Mouse (Mus musculus) heart, postnatal 4 days (tissue): ENCODE data around the gene Fcho2. TPM values are rescaled to one million over a fixed set of nuclear protein-coding genes. Genes with fewer than 3 reads are reported as not detected.
A peak's percentile ranks its signal among the peaks of the same experiment; 100 is the strongest.
"Not testable (repeated sequence)": the region's sequence is repeated elsewhere in the genome, so short reads cannot be mapped to it uniquely, and the experiment has no call there.

ENCODE experiments used
- DNase-seq: peaks from one replicate; pipeline ENCODE4 v3.0.0; 2021
- total RNA-seq, 2 experiments: library from RNA; stranded (reverse); gene quantifications; 2 replicates each; pipeline ENCODE4 v1.2.3; 2021

Gene Fcho2
- total RNA-seq: 10 to 100 TPM; 35.3 to 36.0 TPM

DNA sequence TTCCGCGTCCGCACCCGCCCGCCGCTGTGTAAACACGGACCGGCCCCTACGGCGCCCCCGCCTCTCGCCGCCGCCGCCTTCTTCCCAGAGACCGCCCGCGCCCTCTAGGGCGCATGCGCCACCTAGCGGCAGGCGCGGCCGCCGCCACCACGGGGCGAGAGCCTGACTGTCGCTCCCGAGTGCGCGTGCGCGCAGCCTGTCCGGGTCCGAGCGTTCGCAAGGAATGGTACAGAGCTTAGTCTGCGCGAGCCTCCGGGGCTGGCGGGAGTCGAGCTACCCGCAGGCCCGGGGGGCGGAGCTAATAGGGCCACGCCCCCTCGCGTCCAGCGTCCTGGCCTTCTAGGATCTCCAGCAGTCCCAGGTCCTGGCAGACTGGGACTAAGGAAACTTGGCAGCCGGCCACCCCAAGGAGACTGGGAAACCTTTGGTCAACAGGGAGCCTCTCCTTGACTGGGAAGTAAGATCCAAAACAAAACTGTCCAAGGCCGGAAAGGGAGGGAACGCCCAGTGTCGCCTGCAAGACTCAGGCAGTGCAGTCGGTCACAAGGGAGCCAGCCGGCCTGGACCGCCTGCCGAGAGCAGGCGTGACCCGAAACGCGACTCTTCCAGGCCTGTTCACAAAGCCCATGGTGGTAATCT lies at the start of gene Fcho2:
Gene Fcho2 (minus strand): TSS at position 303 of the 639 bp plus-strand sequence.
- peak; percentile 99 for DNase-seq

DNA sequence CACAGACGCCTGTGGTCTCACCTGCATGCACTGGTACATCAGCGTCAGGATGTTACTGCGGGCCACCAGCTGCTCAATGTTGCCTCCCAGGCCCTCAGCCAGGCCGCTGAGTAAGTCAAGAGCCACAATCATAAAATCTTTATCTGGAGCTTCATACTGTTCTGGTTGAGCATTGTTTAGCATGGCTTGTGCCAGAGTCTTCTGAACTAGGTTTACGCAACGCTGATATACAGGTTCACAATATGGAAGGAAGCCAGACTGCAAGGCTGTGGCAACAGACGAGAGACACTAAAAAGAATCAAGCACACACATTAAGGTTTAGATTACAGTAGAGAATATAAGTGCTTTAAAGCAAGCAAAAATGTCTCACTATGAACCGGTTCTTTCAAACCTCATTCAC lies 40.0 kb upstream of the Fcho2 start:
- no peak for DNase-seq

DNA sequence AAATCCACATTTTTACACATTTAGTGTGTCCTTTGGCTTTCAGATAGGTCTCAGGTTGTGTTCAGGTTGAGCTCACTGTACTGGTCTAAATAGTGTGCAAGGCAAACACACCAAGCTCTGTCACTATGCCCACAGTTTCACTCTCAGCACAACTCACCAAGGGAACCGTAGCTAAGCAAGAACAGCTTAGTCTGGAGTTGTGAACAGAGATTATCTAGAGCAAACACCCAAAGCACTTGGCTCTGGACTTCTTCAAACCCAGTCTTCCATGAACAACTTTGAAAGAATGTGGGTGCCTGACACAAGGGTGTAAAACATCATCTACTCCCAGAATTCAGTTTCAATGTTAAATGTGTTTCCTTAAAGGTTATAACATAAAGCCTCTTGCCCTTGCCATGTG lies 30.5 kb upstream of the Fcho2 start:
- DNase-seq: no peak

DNA sequence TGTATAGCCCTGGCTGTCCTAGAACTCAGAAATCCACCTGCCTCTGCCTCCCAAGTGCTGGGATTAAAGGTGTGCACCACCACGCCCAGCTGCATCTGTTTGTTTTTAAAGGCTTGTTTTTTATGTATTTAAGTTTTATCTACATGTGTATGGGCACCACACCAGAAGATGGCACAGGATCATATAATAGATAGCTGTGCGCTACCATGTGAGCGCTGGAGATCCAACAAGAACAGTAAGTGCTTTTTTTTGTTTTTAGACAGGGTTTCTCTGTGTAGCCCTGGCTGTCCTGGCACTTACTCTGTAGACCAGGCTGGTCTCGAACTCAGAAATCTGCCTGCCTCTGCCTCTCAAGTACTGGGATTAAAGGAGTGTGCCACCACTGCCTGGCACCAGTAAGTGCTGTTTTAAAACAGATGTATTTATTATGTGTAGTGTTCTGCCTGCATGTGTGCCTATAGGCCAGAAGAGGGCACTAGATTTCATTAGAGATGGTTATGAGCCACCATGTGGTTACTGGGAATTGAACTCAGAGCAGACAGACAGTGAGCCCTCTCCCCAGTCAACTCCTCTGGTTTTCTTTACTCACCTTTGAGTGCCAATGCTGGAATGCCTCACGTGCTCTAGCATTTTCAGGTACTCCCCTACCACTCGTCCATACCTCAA lies 21.3 kb upstream of the Fcho2 start:
- DNase-seq: no peak

DNA sequence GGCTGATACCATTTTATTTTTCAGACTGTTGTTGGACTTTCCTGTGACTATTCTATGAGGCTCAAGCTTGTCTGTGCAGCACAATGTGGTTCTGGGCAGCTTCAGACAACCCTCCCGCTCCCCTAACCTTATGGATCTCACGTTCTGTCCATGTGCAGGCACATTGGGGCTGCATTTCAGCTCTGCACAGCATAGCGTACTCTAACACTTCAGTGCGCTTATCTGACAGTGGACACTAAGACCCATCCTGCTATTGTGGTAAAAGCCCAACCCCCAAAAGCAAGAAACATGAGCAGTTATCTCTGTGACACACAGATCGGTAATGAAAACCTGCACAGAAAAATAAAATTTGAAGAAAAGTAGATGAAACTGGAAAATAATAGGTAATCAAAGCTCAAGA lies 20.5 kb upstream of the Fcho2 start:
- no peak for DNase-seq

DNA sequence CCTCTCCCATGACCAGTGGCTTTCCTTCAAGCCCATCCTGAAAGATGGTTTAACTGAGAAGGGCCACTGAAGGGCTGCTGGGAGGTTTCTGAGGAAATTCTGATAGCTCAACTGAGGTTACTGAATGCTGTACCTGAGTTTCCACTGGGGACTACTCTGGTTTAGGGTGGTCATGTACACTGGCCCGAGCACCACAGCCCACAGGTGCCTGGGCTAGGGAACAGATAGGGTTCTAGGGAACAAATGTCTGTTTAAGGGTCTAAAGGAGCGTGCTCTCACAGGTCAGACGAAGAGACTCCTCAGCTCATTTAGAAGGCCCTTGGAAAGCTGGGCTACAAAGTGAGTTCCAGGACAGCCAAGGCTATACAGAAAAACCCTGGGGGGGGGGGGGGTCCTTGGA lies 19.5 kb upstream of the Fcho2 start:
- no peak for DNase-seq

DNA sequence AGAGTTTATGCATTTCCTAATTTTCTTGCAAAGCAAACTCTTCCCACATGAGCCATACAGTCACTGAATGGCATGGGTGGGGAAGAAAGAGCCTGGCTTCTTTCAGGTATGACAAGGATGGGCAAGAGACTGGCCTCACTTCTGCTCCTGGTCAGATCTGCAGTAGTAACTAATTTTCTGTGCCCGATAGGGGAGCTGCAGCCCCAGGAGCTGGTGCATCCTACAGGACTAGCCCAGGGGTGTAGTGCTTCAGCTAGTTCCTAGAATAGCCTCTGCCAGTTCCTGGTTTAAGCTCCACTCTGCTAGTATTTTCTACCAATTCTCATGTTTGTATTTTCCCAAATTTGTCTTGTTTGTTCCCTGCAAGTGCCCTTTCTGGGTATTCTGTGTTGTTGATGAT lies 18.9 kb upstream of the Fcho2 start:
- no peak for DNase-seq

DNA sequence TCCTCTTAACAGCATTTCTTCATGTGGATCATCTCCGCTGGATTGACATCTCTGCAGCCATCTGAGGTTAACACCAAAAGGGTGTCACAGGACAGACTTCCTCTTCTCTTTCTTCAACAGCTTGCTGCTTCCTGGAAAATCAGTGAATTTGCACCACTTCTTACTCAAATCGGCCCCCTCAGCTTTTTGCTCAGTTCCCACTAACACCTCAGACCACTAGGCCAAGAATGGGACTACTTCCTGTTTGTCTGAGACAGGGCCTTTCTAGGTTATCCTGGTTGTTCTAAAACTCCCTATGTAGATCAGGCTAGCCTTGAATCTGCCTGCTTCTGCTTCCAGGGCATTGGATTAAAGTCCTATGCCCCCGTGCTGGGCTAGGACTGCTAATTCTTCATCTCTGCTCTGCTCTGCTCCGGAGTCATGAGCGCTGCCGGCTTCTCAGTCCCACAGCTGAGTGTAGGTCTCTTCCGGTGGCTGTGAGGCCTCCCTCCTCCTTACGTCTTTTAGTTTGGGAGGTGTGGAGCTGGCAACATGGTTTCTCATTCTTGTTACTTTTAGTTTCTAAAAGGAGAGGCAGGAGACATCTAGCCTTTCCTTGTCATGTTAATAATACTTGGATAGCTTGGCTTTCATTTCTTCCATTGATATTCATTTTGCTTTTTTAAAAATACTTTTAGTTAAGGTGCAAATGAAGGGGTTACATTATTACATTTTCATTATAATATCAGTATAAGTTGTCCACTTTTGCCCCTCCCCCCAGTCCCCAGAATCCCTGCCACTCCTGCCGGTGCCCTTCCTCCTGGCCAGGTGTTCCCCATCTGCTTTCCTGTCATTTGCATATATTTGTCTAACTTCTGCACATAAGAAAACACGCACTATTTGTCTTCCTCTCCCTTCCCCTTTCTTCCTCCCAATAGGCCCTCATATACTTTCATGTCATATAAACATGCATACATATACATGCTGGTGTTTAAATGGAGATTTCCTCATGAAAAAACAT lies 17.5 kb upstream of the Fcho2 start:
- no peak for DNase-seq

DNA sequence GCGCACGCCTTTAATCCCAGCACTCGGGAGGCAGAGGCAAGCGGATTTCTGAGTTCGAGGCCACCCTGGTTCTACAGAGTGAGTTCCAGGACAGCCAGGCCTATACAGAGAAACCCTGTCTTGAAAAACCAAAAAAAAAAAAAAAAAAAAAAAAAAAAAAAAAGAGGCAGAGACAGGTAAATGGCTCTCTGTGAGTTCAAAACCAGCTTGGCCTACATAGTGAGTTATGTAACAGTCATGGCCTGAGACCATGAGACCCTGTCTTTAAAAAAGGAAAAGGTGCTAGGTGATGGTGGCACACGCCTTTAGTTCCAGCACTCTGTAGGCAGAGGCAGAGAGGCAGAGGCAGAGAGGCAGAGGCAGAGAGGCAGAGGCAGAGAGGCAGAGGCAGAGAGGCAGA lies 13.8 kb upstream of the Fcho2 start:
- not testable (repeated sequence) for DNase-seq

DNA sequence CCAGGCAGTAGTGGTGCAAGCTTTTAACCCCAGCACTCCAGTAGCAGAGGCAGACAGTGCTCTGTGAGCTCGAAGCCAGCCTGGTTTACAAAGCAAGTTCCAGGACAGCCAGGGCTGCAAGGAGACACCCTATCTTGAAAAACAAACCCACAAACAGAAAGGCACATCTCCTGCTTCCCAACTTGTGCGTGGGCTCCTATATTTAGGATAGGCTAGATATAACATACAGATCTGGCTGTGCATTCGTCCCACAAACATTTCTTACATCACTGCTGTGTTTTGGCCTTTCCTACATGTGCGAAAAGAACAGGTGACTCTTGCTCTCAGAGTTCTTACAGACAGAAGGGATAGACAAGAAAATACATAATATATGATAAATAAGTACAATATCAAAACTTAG lies 10.3 kb upstream of the Fcho2 start:
- DNase-seq: no peak

DNA sequence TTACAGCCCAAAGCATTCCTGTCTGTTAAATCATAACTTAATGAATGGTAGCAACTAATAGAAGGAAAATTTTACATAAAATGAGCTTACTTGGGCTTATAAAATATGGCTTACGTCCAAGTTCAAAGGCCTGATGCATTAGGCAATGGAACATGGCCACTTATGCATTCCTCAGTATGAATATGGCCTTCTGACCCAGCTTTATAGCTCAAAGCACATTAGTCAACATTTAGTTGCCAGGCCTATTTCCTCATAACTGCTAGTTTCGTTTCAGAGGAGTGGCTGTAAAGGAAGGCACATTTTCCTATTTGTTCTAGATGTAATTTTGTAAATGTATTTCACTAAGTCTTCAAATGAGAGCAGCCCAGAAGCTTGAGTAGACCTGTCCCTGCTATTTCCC lies 3.8 kb upstream of the Fcho2 start:
- no peak for DNase-seq

DNA sequence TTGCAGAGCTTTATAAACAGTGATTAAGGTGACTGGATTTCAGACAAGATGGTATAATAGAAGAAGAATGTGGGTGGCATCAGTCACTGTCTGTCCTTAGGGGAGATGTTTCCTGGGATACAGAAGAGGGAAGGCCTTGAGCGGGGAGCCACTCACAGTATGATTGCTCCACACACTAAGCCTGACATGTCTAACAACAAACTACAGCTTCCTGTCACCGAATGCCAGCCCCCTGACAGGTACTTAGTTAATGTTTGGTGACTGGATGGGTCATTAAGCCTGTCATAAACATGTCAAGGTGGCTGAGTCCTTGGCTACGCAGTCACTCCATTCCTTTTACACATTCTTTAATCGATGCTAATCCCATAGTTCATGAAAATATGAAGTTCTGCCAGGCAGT lies 3.0 kb upstream of the Fcho2 start:
- no peak for DNase-seq

DNA sequence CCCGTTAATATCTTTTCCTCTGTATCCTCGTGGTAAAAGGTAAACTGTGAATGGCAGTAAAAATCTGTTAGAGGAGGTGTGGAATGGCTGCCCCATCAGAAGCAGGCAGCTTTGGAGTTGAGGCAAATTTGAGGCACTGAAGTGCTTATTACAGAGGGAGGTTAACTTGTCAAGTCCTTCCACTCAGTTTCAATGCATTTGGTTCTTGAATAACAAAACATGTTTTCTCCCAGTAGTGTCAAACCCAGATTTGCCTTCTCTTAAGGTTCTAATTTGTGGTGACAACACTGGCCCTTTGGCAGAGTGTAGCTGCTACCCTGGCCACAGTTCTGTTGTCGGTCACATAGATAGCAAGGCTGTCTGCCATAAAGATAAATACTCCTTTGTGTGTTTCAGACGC lies 2.5 kb upstream of the Fcho2 start:
- DNase-seq: no peak

DNA sequence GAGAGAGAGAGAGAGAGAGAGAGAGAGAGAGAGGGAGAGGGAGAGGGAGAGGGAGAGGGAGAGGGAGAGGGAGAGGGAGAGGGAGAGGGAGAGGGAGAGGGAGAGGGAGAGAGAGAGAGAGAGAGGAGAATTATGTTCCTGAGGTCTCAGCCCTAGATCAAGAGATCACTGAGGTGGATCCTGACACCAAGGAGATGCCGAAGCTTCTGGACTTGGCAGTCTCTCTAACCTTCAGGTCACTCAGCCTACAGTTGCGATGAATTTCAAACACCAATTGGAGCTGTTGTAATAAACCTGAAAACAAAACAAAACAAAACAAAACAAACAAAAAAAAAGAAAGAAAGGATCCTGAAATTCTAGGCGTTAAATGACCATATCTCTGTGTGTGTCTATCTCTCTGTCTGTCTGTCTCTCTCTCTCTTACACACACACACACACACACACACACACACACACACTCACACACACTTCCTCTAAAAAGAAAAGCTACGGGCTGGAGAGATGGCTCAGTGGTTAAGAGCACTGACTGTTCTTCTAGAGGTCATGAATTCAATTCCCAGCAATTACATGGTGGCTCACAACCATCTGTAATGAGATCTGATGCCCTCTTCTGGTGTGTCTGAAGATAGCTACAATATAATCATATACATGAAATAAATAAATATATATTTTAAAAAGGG lies 1.9 kb upstream of the Fcho2 start:
- not testable (repeated sequence) for DNase-seq

DNA sequence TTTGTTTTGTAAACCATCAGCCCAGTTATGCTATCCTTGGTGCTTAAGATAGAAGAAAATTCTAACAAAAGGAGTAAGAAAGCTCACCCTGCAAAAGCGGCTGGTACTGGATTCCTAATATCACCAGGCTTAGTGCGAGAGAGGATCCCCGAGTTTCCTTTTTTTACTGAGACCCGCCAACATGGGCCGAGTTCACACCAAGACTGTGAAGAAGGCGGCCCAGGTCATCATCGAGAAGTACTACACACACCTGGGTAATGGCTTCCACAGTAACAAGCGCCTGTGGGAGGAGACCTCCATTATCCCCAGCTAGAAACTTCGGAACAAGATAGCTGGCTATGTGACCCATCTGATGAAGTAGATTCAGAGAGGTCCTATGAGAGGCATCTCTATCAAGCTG lies 1.3 kb upstream of the Fcho2 start:
- no peak for DNase-seq

DNA sequence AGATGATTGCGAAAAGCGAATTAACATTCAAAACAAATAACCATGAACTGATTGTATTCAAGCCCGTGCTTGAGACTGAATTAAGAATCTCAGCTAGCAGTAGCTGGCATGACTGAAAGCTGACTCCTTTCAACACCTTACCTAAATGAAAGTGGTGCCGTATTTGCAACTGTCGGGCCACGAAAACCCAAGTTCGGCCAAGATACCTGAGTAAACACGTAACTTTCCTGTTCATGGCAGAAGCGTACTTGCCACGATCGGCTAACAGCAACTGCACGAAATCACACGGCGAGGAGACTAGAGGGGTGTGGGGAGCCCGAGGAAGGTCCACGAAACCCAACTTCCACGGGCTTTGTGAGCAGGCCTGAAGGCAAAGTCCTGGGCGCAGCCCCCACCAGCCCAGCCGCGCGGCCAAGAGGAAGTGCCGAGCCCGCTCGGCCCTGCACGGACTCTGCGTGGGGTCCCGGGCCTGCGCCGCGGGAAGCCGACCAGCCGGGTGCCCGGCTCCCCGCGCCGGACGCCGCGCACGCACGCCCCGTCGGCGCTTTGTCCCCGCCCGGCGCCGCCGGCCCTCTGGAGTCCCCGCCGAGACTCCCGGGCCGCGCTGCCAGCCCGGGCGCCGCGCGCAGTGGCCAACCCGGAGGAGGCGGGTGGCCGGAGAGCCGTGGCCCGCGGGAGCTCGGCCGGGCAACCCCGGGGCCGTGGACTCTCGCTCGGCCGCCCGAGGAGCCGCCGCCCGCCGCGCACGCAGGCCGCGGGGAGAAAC lies 791 bp downstream of the Fcho2 start:
- DNase-seq: peak; percentile 69

DNA sequence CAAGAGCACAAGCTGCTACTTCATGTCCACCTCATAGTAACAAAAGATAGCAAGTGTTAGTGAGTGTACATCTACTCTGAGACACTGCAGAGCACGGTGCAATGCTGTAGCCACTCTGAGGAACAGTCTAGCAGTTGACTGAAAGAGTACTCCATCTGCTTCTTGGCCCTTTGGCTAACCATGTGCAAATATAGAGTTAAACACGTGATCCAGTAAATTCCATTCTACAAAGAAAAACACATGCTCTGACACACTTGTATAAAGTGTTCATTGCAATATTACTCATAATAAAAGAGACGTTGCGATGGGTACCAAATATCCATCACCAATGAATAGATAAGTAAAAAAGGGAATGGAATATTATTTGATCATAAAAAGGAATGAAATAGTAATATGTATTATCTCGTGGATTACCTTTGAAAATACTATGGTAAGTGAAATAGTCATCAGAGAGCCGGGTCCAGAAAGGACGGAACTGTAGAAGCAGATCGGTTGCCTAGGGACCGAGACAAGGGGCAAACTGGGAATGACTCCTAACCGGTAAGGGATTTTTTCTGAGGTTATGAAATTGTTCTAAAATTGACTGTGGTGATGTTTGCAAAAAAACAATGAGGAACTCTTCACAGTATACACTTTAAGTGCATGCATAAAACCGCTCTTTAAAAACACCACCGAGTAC lies 1.5 kb downstream of the Fcho2 start:
- DNase-seq: no peak

DNA sequence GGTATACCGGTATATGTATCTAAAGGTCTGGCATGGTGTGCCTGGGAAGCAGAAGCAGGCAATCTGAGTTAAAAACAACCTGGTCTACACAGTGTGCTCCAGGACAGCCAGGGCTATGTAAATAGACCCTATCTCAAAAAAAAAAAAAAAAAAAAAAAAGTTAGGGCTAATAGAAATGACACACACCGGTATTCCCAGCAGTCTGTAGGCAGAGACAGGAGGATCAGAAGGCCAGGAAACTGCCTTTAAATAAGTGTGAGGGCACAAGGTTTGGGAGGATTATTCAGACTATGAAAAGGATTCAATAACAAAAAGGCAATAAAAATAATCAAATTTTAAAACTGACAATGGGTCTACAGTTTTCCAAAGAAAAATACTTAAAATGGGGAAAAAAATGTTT lies 2.1 kb downstream of the Fcho2 start:
- no peak for DNase-seq

DNA sequence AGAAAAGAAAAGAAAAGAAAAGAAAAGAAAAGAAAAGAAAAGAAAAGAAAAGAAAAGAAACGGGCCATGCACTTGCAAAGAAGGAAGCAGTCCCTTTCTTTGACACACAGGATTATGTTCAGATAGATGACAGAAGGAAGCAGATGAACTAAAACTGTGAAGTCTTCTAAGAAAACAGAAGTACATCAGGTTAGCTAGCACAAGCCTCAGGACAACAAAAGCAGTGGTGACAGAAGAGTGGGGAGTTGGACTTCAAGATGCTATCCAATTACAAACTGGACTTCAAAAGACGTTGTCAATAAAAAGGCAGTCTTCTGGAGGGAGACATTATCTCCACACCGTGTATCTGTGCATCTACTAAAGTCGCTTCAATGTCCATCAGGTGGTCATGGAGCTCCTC lies 3.0 kb downstream of the Fcho2 start:
- DNase-seq: no peak

DNA sequence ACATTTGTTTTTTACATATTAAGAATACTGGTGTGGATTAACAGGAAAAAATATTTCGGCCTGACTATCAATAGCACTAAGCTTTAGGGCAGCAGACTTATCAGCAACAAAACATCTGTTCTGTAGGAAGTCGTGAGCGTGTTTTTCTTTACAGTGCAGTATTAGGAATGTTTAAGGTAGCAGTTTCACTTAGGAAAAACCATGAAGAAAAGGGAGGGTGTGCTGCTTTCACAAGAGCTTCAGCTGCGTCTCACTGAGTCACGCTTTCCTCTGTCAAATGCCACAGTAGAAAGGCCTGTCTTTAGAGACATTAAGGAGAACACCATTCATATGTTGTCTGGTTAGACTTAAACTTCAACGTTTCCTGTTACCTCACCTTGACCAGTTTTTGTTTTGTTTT lies 5.1 kb downstream of the Fcho2 start:
- no peak for DNase-seq

DNA sequence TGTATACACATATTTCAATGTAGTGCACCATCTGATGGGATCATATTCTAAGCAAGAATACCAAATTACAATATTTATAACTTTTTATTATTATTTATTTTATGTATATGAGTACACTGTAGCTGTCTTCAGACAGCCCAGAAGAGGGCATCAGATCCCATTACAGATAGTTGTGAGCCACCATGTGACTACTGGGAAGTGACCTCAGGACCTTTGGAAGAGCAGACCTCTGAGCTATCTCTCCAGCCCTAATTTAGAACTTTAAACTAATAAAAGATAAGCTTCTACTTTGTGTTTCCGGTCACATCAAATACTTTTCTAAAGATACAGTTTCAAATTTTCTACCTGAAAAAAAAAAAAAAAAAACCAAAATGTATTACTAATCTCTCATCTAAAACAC lies 6.2 kb downstream of the Fcho2 start:
- no peak for DNase-seq
